Mouse (Mus musculus): ENCODE measurements at regions not wholly inside any gene's neighbourhood (a gene's known extent, or its start where the extent isn't known, plus 50 kb on each side); places are given as distances from the start of the nearest gene placed in this dataset.

- Histone ChIP-seq H3K9me3 (ENCODE audit: control insufficient read depth, low read length) (no peaks in the 10 kb centered on the region), H3K4me1 (ENCODE audit: control insufficient read depth, insufficient read depth, low read length) (no peaks in the 10 kb centered on the region), H3K4me2 (ENCODE audit: low read depth, low read length) (no peak overlapping the region), H3K27ac (ENCODE audit: low read depth, low read length) (no peak overlapping the region), H3K4me3 (ENCODE audit: low read depth, low read length) (no peak overlapping the region), H3K27me3 (ENCODE audit: control insufficient read depth, insufficient read depth, low read length) (no peaks in the 10 kb centered on the region), H3K9ac (replicated peaks; ENCODE audit: low read depth, low read length) (no peak overlapping the region), H3K36me3 (ENCODE audit: control insufficient read depth, insufficient read depth, low read length) (no peaks in the 10 kb centered on the region)
- no peak for ATAC-seq (ENCODE audit: low read depth)
- WGBS: 86% methylated on average over 6 of the region's 6 CpGs
Observed at GRCm38 (mm10) chr3:65478215-65478614, 50.0 kb upstream of the Tiparp start.

GRCm38 (mm10) chr3:65477111-65477510 is 51.1 kb upstream of the Tiparp start:
- WGBS: 81% methylated on average over 4 of the region's 4 CpGs
- no peaks in the 10 kb centered on the region for H3K9me3 ChIP-seq (ENCODE audit: control insufficient read depth, low read length)
- H3K4me3 ChIP-seq (ENCODE audit: low read depth, low read length): no peak overlapping the region
- no peaks in the 10 kb centered on the region for H3K36me3 ChIP-seq (ENCODE audit: control insufficient read depth, insufficient read depth, low read length)
- no peak overlapping the region for H3K4me2 ChIP-seq (ENCODE audit: low read depth, low read length)
- H3K27ac ChIP-seq (ENCODE audit: low read depth, low read length): no peak overlapping the region
- H3K9ac ChIP-seq (replicated peaks; ENCODE audit: low read depth, low read length): no peak overlapping the region
- ATAC-seq (ENCODE audit: low read depth): no peak
- no peaks in the 10 kb centered on the region for H3K4me1 ChIP-seq (ENCODE audit: control insufficient read depth, insufficient read depth, low read length)
- no peaks in the 10 kb centered on the region for H3K27me3 ChIP-seq (ENCODE audit: control insufficient read depth, insufficient read depth, low read length)

- H3K4me1 ChIP-seq (ENCODE audit: control insufficient read depth, insufficient read depth, low read length): no peaks in the 10 kb centered on the region
- no peak overlapping the region for H3K9ac ChIP-seq (replicated peaks; ENCODE audit: low read depth, low read length)
- H3K27ac ChIP-seq (ENCODE audit: low read depth, low read length): no peak overlapping the region
- ATAC-seq (ENCODE audit: low read depth): no peak
- H3K36me3 ChIP-seq (ENCODE audit: control insufficient read depth, insufficient read depth, low read length): no peaks in the 10 kb centered on the region
- H3K4me3 ChIP-seq (ENCODE audit: low read depth, low read length): no peak overlapping the region
- H3K9me3 ChIP-seq (ENCODE audit: control insufficient read depth, low read length): no peaks in the 10 kb centered on the region
- WGBS: 87% methylated on average over 19 of the region's 19 CpGs
- no peak overlapping the region for H3K4me2 ChIP-seq (ENCODE audit: low read depth, low read length)
- H3K27me3 ChIP-seq (ENCODE audit: control insufficient read depth, insufficient read depth, low read length): no peaks in the 10 kb centered on the region
Observed at GRCm38 (mm10) chr3:65476091-65476953, 51.9 kb upstream of the Tiparp start.

- no peak overlapping the region for H3K4me3 ChIP-seq (ENCODE audit: low read depth, low read length)
- H3K36me3 ChIP-seq (ENCODE audit: control insufficient read depth, insufficient read depth, low read length): no peaks in the 10 kb centered on the region
- H3K9ac ChIP-seq (replicated peaks; ENCODE audit: low read depth, low read length): no peak overlapping the region
- H3K9me3 ChIP-seq (ENCODE audit: control insufficient read depth, low read length): no peaks in the 10 kb centered on the region
- ATAC-seq (ENCODE audit: low read depth): peak; percentile 86; the same call in 1 of the 2 replicates
- H3K4me1 ChIP-seq (ENCODE audit: control insufficient read depth, insufficient read depth, low read length): no peaks in the 10 kb centered on the region
- no peak overlapping the region for H3K4me2 ChIP-seq (ENCODE audit: low read depth, low read length)
- H3K27me3 ChIP-seq (ENCODE audit: control insufficient read depth, insufficient read depth, low read length): no peaks in the 10 kb centered on the region
- 20% methylated on average over 7 of the region's 7 CpGs for WGBS
- H3K27ac ChIP-seq (ENCODE audit: low read depth, low read length): no peak overlapping the region
Observed at GRCm38 (mm10) chr3:65474585-65474984, 53.6 kb upstream of the Tiparp start.

- no peak overlapping the region for H3K27ac ChIP-seq (ENCODE audit: low read depth, low read length)
- H3K9ac ChIP-seq (replicated peaks; ENCODE audit: low read depth, low read length): no peak overlapping the region
- no peaks in the 10 kb centered on the region for H3K4me1 ChIP-seq (ENCODE audit: control insufficient read depth, insufficient read depth, low read length)
- H3K36me3 ChIP-seq (ENCODE audit: control insufficient read depth, insufficient read depth, low read length): no peaks in the 10 kb centered on the region
- H3K4me2 ChIP-seq (ENCODE audit: low read depth, low read length): no peak overlapping the region
- 96% methylated on average over 7 of the region's 7 CpGs for WGBS
- no peak for ATAC-seq (ENCODE audit: low read depth)
- H3K9me3 ChIP-seq (ENCODE audit: control insufficient read depth, low read length): no peaks in the 10 kb centered on the region
- H3K27me3 ChIP-seq (ENCODE audit: control insufficient read depth, insufficient read depth, low read length): no peaks in the 10 kb centered on the region
- H3K4me3 ChIP-seq (ENCODE audit: low read depth, low read length): no peak overlapping the region
Observed at GRCm38 (mm10) chr3:65471796-65472195, 56.4 kb upstream of the Tiparp start.

- no peak overlapping the region for H3K4me3 ChIP-seq (ENCODE audit: low read depth, low read length)
- no peak overlapping the region for H3K27ac ChIP-seq (ENCODE audit: low read depth, low read length)
- ATAC-seq (ENCODE audit: low read depth): no peak
- no peak overlapping the region for H3K4me2 ChIP-seq (ENCODE audit: low read depth, low read length)
- no peaks in the 10 kb centered on the region for H3K27me3 ChIP-seq (ENCODE audit: control insufficient read depth, insufficient read depth, low read length)
- no peak overlapping the region for H3K9ac ChIP-seq (replicated peaks; ENCODE audit: low read depth, low read length)
- no peaks in the 10 kb centered on the region for H3K4me1 ChIP-seq (ENCODE audit: control insufficient read depth, insufficient read depth, low read length)
- WGBS: 84% methylated on average over 4 of the region's 4 CpGs
- no peaks in the 10 kb centered on the region for H3K36me3 ChIP-seq (ENCODE audit: control insufficient read depth, insufficient read depth, low read length)
- H3K9me3 ChIP-seq (ENCODE audit: control insufficient read depth, low read length): no peaks in the 10 kb centered on the region
Observed at GRCm38 (mm10) chr3:65469207-65469606, 59.0 kb upstream of the Tiparp start.

- Histone ChIP-seq H3K9me3 (ENCODE audit: control insufficient read depth, low read length) (no peaks in the 10 kb centered on the region), H3K9ac (replicated peaks; ENCODE audit: low read depth, low read length) (no peak overlapping the region), H3K4me1 (ENCODE audit: control insufficient read depth, insufficient read depth, low read length) (no peaks in the 10 kb centered on the region), H3K36me3 (ENCODE audit: control insufficient read depth, insufficient read depth, low read length) (no peaks in the 10 kb centered on the region), H3K4me2 (ENCODE audit: low read depth, low read length) (no peak overlapping the region), H3K4me3 (ENCODE audit: low read depth, low read length) (no peak overlapping the region), H3K27ac (ENCODE audit: low read depth, low read length) (no peak overlapping the region), H3K27me3 (ENCODE audit: control insufficient read depth, insufficient read depth, low read length) (no peaks in the 10 kb centered on the region)
- 58% methylated on average over 5 of the region's 5 CpGs for WGBS
- ATAC-seq (ENCODE audit: low read depth): no peak
Observed at GRCm38 (mm10) chr3:65464769-65465168, 63.4 kb upstream of the Tiparp start.

- Histone ChIP-seq H3K27me3 (ENCODE audit: control insufficient read depth, insufficient read depth, low read length) (no peaks in the 10 kb centered on the region), H3K4me3 (ENCODE audit: low read depth, low read length) (no peak overlapping the region), H3K36me3 (ENCODE audit: control insufficient read depth, insufficient read depth, low read length) (no peaks in the 10 kb centered on the region), H3K4me1 (ENCODE audit: control insufficient read depth, insufficient read depth, low read length) (no peaks in the 10 kb centered on the region), H3K27ac (ENCODE audit: low read depth, low read length) (no peak overlapping the region), H3K4me2 (ENCODE audit: low read depth, low read length) (no peak overlapping the region), H3K9ac (replicated peaks; ENCODE audit: low read depth, low read length) (no peak overlapping the region), H3K9me3 (ENCODE audit: control insufficient read depth, low read length) (no peaks in the 10 kb centered on the region)
- no peak for ATAC-seq (ENCODE audit: low read depth)
- 78% methylated on average over 4 of the region's 4 CpGs for WGBS
Observed at GRCm38 (mm10) chr3:65460936-65461335, 67.3 kb upstream of the Tiparp start.

- WGBS: 79% methylated on average over 5 of the region's 5 CpGs
- Histone ChIP-seq H3K4me3 (ENCODE audit: low read depth, low read length) (no peak overlapping the region), H3K4me1 (ENCODE audit: control insufficient read depth, insufficient read depth, low read length) (no peaks in the 10 kb centered on the region), H3K27ac (ENCODE audit: low read depth, low read length) (no peak overlapping the region), H3K4me2 (ENCODE audit: low read depth, low read length) (no peak overlapping the region), H3K27me3 (ENCODE audit: control insufficient read depth, insufficient read depth, low read length) (no peaks in the 10 kb centered on the region), H3K36me3 (ENCODE audit: control insufficient read depth, insufficient read depth, low read length) (no peaks in the 10 kb centered on the region), H3K9ac (replicated peaks; ENCODE audit: low read depth, low read length) (no peak overlapping the region), H3K9me3 (ENCODE audit: control insufficient read depth, low read length) (no peaks in the 10 kb centered on the region)
- ATAC-seq (ENCODE audit: low read depth): no peak
Observed at GRCm38 (mm10) chr3:65459702-65460101, 67.3 kb upstream of the Ssr3 start.
